Mouse (Mus musculus) layer of hippocampus, postnatal 14 days (tissue): ENCODE measurements around the gene Fam111a. TPM values are rescaled to one million over a fixed set of nuclear protein-coding genes. Genes with fewer than 3 reads are reported as not detected.
"Not testable (repeated sequence)": the region's sequence is repeated elsewhere in the genome, so short reads cannot be mapped to it uniquely, and the experiment has no call there.

Experiments
- DNase-seq, 2 experiments: peaks; one replicate each; pipeline ENCODE4 v3.0.0; 2021 to 2022; ENCODE audit warnings: low spot score in 2 of 2, mixed read lengths in 1 of 2
- long read RNA-seq, 2 experiments: library from polyadenylated mRNA; stranded (forward); transcript quantifications; one replicate each; pipeline ENCODE4 v2.0.0; 2021
- total RNA-seq, 2 experiments: library from RNA; stranded (reverse); gene quantifications; 2 replicates each; pipeline ENCODE4 v1.2.3; 2021

The Fam111a gene
- total RNA-seq = 1 to 10 TPM; 1.6 to 2.2 TPM
- long read RNA-seq, experiment 1, partial matches to known transcripts = 0 of 2 reads
- long read RNA-seq, experiment 1, other reads (novel, unspliced or antisense) = 0 of 2 reads
- long read RNA-seq, experiment 2, partial matches to known transcripts = 0 of 5 reads
- long read RNA-seq, experiment 2, other reads (novel, unspliced or antisense) = 1 of 5 reads

GRCm38 (mm10) chr19:12545440-12545839 is at the start of gene Fam111a:
Gene Fam111a (plus strand): TSS chr19:12545740.
- not testable (repeated sequence) for DNase-seq

GRCm38 (mm10) chr19:12496241-12496640 is 49.3 kb upstream of the Fam111a start:
- DNase-seq = no peak

- no peak for DNase-seq
Observed at GRCm38 (mm10) chr19:12497909-12498308, 47.6 kb upstream of the Fam111a start.

GRCm38 (mm10) chr19:12498321-12498720 is 47.2 kb upstream of the Fam111a start:
- DNase-seq = no peak

DNA sequence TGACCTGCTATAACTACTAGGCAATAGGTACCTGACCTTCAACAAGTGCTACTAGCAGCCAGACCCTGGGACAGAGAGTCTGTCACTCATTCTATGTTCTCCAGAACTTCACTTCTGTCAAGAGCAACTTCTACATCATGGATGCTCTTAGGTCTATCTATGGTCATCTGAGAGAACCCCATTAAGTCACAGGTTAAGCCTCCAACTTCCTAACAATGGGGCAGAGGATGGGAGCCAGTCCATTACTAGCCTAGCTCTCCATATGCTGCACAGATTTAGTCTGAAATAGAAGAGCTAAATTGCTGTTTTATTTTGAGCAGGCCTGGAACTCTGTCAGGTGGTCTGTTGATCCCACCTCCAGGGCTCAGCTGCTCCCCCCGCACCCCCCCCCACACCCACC is 46.6 kb upstream of the Fam111a start:
- no peak for DNase-seq

- no peak for DNase-seq
Observed at GRCm38 (mm10) chr19:12499485-12499884, 46.1 kb upstream of the Fam111a start.

- peak in 1 of 2 experiments; percentile 76 for DNase-seq
Observed at GRCm38 (mm10) chr19:12500124-12500523, 45.4 kb upstream of the Fam111a start.

- peak in 1 of 2 experiments; percentile 58 for DNase-seq
Observed at GRCm38 (mm10) chr19:12500881-12501311, 44.6 kb upstream of the Fam111a start.

DNA sequence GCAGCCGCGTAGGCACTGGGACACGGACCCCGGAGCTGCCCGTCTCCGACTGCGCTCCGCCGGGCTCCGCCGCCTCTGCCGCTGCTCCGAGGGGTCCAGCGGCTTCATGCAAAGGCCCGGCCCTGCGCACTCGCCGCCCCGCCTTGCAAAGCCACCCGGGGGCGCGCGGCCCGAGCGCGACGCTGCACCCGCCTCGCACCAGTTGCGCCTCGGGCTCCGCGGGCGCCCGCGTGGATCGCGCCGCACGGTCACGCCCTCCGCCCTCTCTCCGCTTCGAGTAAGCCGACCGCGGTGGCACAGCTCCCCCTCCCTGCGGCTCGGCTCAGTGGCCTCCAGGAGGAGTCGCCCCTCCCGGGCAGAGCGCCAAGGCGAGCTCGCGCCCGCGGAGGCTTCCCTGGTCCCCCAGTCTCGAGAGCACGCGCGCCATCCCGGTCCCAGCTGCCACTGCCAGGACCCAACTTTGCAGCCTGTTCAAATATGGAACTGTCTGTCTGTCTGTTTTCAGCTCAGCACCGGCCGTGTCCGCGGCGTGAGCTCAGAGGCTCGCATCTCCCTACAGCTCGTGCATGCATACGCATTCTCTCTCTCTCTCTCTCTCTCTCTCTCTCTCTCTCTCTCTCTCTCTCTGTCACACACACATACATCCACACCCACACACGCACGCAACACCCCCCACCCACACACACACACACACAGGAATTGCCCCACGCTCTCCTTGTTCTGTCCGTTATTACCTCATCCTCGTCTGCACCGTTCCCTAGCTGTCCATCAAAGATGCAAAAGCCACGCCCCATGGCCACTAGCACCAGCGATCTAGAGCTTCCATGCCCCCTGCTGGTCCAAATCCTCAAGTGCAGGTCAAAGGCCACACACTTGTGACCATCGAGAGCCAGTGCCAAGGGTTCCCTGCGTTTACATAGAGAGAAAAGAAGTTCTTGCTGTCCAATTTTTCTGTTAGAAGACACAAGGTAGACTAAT is 43.9 kb upstream of the Fam111a start, which contains the start of gene Dtx4:
TSS of gene Dtx4 (minus strand) at position 85 of the 978 bp plus-strand sequence.
- peak; percentile 92 to 94 for DNase-seq

DNA sequence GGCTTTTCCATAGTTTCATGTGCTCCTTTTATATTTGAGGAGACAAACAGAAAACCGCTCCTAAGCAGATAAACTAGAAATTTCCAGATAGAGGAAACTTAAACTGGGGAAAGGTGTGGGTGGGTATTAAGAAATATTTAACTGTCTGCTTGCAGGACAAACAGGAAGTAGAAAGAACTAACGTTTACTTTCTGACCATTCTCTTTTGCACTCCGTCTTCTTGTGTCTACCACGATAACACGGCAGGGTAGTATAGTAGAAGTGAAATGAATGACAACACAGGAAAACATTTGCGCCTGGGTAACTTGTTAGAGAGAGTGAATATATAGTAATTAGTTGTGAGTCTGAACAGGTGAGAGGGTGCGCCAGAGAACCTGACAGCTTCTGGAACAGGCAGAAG is 42.8 kb upstream of the Fam111a start:
- DNase-seq = no peak

- DNase-seq = no peak
Observed at GRCm38 (mm10) chr19:12514621-12515020, 30.9 kb upstream of the Fam111a start.

DNA sequence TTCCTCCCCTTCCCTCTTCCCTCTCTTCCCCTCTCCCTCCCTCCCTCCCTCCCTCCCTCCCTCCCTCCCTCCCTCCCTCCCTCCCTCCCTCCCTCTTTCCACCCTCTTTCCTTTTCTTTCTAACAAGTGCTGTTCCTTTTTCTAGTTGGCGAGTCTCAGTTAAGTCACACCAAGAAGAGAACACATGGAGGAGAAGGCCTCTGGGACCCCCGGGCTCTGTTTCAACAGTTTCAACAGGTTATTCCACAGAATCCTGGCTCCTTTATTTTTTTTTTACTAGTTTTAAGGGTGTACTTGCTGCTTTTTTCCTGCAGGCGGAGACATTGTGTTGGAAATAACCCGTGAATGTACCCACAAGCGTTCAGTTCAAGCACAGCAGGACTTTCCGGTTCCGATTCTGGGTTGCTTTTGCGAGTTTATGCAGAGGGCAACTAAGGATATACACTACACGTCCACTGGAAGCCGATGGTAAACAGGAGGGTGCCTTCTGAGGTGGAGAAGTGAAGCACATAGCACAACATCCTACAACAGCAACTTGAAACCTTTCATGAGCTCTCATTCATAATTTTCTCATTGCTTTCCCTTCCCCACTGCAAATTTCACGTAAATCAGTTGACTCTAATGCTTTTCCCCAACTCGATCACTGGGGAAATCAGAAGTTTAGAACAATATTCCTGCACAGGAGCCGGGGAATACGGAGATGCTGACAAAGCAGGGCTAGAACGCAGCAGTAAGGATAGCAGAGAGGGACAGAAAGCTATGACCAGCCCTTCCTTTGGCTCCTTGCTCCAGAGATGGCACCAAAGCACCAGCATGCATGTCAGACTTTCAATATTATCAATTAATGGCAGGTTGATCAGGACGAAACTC is 27.6 kb upstream of the Fam111a start:
- DNase-seq = peak; percentile 72 to 82

DNA sequence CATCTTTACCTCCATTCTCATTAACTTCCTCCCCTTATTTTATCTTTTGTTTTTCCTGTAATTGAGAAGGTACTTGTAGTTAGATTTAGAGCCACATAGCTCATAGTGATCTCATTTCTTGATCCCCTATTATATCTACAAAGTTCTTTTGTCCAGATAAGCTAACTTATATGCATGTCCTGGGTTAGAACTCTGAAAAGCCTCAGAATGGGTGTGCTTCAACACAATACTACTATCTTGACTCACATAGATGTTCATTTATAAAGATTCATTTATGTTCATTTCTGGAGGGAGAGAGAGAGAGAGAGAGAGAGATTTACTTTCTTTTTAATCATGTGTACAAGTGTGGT is 27.0 kb upstream of the Fam111a start:
- DNase-seq = no peak

- DNase-seq = no peak
Observed at GRCm38 (mm10) chr19:12523377-12523776, 22.2 kb upstream of the Fam111a start.

DNA sequence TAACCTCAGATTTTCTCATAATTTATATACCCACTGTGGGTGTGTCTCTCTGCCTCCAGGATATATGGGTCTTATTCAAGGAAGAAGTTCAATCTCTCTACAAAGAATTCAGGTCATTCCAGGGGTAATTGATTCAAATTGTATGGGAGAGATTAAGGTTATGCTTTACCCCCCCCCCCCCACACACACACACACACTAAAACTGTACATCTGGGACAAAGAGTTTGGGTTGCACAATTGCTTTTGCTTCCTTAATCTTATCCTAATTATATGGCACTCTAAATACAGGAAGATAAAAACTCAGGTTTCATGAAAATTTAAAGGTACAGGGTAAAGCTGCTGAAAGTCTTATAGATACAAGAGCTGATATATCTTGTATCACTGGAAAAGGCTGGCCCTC is 8.4 kb upstream of the Fam111a start:
- no peak for DNase-seq

- no peak for DNase-seq
Observed at GRCm38 (mm10) chr19:12539975-12540374, 5.6 kb upstream of the Fam111a start.

DNA sequence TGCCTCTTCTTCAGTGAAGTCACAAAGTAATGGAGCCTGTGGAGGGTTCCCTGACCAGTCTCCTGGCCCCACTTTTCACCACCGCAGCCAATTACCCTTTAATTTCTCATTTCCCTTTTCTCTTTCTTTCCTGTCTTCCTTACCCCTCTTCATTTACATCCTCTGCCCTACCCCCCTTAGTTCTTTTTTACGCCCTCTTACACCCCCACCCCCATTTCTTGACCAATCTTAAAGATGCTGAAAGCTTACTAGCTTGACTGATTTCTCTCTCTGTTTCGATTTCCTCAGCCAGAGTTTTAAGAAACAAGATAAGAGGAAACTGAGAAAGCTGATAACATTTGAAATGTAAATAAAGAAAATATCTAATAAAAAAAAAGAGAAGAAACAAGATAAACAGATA is 4.8 kb upstream of the Fam111a start:
- no peak for DNase-seq

DNA sequence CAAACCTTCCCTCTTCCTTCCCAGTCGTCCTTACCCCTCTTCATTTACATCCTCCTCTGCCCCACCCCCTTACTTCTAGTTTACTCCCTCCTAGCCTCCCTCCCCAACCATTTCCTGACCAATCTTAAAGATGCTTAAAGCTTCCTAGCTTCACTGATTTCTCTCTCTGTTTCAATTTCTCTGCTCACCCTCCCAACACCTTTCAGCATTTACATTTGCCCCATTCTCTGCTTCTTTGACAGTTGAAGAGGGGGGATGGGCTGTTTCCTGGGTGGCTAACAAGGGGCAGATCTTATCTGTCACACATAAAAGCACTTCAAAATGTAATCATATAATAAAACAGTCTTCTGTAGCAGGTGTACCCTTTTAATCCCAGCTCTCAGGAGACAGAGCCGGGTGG is 3.9 kb upstream of the Fam111a start:
- no peak for DNase-seq

DNA sequence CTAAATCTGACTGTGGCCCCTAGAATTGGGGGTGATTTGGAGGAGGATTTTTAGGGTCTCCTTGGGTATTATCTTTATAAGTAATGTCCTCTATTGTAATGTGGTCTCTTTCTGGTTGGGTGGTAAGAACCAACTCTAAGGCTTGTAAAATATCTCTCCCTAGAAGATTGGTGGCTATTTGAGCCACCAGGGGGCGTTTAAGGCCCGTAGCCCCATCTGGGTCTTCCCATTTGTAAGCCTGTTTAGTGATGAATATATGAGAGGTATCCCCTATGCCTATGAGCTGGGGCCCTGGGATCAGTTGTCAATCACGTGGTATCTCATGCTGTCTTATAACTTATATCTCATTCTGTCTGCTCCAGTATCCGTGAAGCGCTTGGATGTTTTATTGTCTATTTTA is 3.6 kb downstream of the Fam111a start:
- DNase-seq = no peak

- no peak for DNase-seq
Observed at GRCm38 (mm10) chr19:12550005-12550942, 4.7 kb downstream of the Fam111a start.
